Mouse (Mus musculus) common myeloid progenitor, adult 5-6 weeks (primary cell): Measurements from ENCODE around the gene Abhd8. TPM values are rescaled to one million over a fixed set of nuclear protein-coding genes. Genes with fewer than 3 reads are reported as not detected.
A peak's percentile ranks its signal among the peaks of the same experiment; 100 is the strongest.

Experiments
- ATAC-seq: replicated peaks from 2 replicates; pipeline ENCODE4 v1.8.0; 2016; ENCODE audit warnings: low read depth, mild to moderate bottlenecking, moderate TSS enrichment, inconsistent platforms; ENCODE audit not compliant: poor library complexity, severe bottlenecking
- total RNA-seq: library from RNA; stranded (forward); fragments of 200-1000, 187-1606 nt; gene quantifications from 2 replicates; pipeline ENCODE4 v1.2.3, GENCODE M21; 2017

Abhd8 gene
- 6.5 and 13.3 TPM in 2 replicates for total RNA-seq

DNA sequence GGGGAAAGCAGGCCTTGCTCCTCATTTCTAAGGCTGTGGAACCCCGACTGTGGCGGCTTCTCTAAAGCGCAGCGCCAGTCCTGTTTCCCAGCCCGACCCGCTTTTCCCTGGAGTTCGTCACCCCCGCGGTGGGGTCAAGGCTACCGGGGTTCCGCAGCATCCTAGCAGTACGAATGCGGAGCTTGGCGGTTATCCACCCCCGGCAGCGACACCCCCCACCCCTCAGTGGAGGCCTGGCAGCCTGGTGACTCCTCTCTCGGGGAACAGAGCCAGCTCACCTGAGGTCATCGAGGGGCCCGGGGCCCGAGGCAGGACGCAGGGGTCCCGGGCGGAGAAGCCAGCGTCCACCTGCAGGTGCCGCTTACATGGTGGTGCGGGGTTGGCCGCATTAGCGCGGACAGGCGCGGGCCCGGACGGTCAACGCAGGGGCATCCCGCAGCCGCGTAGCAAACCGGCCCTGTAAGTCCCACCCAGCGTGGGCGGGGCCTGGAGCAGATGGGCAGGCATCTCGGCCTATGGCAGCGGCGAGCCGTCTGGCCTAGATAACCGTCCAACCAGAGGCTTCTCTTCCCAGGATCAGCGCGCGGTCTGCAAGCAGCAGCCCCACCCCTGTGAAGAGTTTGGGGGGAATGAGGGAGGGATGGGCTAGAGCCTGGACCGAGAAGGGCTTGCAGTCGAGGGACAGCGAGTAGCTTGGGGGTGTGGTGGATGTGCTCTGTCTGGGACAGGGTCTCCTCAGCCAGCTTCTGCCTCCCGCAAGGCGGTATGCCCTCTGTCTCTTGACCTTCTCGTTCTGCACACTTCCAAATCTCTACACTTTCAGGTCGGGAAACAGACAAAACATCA lies at the start of gene Abhd8:
TSS of gene Abhd8 (minus strand) at position 468 of the 846 bp plus-strand sequence.
- peak; percentile 66 for ATAC-seq

DNA sequence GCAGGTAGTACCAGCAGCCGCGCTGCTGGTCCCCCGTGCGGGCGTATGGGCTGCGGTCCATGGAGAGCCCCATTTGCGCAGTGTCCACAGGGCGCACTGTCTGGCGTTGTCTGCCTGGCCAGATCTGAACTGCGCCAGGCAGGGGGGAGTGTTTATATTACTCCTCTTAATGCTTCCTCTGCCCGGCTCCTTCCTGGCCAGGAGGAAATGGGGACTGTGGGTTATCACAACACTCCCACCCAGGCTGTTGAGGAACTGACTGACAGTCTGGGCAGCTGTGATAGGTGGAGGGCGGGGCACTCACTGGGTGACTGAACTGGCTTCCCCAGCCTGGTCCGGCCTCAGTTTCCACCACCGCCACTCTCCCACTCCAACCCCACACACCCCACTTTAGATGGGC lies 48.2 kb upstream of the Abhd8 start, which contains the start of gene Plvap:
TSS of gene Plvap (minus strand) at position 109 of the 400 bp plus-strand sequence.
- peak; percentile 85 for ATAC-seq

DNA sequence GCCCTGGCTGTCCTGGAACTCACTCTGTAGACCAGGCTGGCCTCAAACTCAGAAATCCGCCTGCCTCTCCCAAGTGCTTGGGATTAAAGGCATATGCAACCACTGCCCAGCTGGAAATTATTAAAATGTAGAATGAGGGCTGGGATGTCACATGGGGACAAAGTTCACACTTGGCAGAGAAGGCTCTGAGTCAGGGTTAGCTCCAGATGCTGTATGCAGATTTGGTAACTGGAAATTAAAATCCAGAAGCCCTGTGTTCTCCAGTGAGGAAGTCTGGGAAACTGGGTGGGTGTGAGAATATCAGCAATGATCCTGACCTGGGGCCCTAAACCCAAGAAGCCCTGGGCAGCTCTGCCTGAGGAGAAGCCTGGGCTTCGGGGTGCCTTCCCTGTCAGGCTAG lies 45.9 kb upstream of the Abhd8 start:
- no peak for ATAC-seq

DNA sequence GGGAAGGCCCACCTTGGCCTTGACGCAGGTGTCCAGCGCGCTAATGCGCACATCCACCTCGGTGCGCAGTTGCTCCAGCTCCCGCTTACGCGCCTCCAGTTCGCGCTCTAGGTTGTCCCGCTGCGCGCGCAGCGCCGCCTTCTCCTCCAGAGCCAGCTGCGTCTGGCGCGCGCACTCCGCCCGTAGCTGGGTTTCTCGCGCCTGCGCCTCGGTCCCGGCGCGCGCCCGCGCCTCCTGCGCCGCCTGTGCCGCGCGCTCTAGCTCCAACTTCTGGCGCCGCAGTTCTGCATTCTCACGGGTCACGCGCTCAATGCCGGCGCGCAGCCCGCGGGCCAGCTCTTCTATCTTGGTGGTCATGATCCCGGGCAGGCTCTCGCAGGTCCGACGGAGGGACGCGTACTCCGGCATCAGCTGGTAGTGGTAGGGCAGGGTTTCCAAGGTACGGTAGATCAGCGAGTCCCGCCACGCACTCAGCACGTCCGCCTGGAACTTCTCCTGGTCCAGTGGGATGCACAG lies 44.2 kb upstream of the Abhd8 start:
- ATAC-seq: peak; percentile 51

DNA sequence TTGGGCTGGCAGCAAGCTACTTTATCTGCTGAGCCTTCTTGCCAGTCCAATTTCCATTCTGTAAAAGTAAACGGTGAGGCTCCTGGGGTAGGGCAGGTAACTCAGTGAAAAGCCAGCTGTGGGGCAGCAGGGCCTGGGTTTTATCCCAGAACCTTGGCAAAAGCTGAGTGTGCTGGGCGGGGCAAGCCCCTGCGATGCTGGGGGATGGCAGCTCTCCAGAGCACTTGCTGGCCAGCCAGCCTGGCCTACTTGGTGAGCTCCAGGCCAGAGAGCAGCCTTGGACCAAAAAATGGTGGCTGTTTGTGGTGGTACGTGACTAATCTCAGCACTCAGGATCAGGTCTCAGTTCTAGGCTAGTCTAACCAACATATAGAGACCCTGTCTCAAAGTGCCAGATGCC lies 42.5 kb upstream of the Abhd8 start:
- ATAC-seq: no peak

DNA sequence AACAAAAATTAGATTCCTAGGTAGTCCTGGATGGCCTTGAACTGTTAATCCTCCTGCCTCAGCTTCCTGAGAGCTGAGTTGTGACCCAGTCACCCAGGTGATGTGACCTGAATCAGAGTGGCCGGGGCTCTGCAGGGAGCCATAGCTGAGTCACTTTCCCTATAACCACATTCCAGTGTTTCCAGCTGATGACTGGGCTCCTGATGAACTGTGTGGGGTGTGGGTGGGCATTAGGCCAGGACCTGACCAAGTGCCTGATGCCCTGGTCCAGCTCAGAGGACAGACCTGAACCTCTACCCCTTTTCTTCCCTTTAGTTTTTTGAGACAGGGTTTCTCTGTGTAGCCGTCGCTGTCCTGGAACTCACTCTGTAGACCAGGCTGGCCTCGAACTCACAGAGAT lies 41.9 kb upstream of the Abhd8 start:
- no peak for ATAC-seq

DNA sequence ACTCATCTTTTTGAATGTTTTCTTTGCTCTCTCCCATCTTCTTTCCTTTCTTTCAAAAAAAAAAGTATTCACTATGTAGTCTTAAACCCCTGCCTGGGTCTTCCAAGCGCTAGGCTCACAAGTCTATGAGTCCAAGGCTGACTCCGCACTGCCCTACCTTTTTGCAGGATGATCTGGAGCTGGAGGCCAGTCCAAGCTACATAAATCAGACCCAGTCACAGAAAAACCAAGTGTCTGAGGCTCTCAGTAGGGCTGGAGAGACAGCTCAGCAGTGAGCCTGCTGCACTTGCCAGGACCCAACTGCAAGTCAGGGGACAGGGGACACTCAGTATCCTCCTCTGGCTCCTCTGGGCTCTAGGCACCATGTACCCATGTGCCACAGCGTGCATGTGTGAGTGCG lies 40.9 kb upstream of the Abhd8 start:
- ATAC-seq: no peak

DNA sequence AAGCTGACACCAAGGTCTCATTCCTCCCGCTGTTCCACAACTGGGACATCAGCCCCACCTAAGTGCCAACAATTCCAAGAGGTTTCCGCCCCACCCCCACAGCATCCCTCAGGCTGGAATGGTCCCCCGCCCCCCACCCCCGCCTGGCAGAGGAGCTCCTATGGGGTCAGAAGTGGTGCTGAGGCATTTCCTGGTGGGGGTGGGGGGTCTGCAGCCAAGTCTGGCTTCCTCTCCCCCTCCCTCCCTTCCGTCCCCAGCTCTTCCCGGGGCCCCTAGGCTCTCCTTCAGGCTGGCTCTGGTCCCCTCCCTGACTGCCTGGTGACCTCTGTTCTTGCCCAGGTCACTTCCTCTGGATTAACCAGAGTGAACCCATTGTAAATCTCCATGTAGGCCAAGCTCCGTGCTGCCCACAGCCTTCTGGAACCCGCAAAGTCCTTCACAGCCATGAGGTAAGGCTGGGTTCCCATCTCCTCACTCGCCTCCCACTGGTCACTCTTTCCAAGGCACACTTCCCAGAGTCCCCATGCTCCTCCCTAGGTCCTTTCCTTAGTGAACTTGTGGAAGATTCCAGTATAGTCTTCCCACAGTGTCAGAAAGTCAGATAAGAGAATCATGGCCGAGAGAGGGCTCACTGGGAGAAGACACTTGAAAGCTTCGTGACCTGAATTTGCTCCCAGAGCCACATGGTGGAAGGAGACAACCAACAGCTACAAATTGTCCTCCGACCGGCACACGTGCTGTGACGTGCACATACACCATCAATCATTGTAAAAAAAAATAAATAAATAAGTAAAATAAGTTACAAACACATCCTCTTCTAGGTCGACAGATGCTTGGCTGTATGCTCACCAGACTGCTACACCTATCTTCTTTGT lies 35.6 kb upstream of the Abhd8 start:
- no peak for ATAC-seq

DNA sequence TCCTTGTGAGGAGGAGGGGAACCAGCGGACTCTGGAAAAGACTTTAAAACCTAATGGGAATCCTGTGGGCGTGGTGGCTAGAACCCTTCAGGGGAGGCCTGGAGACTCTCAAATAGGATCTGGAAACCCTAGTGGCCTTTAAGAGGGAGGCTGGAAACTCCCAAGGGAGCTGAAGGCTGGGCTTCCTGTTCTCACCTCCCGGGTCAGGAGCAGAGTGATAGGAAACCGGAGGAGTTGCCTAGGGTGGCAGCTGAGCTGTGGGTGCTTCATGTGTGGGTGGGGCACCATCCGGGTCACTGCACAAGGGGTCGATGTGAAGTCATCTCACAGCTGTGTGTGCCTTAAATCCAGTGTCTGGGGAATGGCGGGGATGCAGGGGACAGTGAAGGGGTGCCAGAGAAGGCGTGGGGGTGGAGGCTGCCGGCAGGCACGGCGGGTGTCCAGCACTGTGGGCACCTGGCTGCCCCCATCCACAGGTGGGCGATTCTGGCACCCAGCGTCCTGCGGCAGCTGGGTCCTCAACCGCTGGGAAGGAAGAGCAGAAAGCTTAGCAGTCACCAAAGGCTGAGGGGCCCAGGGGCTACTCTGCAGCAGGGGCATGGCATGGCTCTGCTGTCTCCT lies 34.5 kb upstream of the Abhd8 start:
- no peak for ATAC-seq

DNA sequence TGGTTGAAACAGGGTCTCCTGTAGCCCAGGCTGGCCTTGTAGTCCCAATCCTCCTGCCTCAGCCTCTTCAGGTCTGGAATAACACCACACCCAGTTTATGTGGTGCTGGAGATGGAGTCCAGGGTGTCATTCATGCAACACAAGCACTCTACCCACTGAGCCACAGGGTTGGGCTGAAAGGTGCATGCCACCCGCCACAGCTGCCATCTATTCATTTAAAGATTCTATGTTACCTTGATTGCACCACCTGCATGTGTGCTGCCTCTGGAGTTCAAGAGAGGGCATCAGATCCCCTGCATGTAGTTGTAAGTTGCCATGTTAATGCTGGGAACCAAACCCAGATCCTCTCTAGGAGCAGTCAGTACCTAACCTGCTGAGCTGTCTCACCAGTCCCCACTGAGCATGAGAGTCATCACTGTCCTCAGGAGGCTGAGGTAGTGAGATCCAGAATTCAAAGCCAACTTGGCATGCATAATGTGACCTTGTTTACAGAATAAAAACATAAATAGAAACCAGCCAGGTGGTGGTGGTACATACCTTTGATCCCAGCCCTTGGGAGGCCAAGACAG lies 33.7 kb upstream of the Abhd8 start:
- no peak for ATAC-seq

DNA sequence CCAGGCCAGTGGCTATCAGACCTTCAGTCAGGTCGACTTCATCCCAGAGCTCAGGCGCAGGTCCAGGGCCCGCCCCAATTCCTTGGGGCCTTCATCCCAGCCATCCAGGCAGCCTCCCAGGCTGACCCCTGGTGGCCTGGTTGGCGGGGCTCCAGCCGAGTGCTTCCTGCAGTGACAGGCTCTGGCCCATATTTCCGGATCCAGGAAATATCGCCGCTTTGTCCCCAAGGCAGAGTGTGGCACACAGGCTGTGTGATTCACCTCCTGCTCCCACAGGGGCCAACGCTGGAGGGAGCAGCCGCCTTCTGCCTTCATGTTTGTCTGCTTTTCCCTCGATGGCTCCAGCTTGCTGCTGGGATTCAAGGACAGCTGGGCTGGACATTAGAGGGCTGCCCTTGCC lies 33.0 kb upstream of the Abhd8 start:
- no peak for ATAC-seq

DNA sequence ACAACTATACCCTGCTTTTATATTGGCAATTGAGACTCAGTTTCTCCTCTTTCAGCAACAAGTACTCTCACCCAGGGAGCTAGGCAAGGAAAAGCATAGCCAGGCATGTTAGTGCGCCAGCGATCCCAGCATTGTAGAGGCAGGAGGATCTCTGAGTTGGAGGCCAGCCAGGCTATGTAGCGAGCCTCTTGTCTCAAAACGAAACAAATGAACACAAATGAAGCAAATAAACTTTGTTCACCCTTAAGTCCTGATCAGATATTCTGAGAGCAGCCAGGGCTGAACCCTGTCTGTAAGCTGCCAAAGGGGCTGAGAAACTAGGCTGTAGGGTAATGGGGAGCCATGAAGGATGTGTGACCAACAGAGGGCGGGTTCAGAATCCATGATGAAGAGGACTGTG lies 32.4 kb upstream of the Abhd8 start:
- no peak for ATAC-seq

DNA sequence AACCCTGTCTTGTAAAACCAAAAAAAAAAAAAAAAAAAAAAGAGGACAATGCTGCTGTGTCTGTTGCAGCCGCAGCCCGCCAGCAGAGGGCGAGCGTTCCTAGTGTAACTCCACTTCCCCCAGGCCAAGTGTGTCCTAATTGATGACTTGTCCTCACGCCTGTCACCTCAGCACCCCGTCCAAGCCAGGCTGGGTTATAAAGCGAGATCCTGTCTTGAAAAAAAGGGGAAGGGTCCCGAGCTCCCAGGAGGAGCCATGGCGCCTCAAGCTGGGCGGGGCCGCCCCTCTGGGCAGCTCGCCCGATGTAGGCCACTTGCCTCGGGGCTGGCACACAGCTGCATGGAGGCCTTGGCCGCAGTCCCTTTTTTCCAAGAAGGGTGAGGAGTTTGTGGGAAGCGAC lies 31.6 kb upstream of the Abhd8 start:
- peak; percentile 98 for ATAC-seq

DNA sequence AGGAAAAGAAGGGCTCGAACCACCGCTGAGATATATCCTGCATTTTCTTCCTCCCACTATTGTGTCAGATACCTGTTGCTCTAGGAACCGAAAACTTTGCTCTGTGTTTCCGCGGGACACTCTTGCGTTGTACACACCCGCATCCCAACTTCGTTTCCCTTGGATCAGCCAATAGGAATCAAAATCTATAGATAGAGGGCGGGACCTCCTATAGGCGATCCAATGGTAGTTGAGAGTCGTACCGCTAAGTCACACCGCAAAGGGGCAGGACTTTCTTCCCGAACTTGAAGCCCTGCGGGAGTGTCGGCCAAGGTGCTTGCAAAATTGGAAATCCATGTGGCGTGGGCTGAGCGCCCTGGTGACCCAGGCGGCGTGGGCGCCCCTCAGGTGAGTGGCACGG lies 25.0 kb upstream of the Abhd8 start:
- ATAC-seq: peak; percentile 88

DNA sequence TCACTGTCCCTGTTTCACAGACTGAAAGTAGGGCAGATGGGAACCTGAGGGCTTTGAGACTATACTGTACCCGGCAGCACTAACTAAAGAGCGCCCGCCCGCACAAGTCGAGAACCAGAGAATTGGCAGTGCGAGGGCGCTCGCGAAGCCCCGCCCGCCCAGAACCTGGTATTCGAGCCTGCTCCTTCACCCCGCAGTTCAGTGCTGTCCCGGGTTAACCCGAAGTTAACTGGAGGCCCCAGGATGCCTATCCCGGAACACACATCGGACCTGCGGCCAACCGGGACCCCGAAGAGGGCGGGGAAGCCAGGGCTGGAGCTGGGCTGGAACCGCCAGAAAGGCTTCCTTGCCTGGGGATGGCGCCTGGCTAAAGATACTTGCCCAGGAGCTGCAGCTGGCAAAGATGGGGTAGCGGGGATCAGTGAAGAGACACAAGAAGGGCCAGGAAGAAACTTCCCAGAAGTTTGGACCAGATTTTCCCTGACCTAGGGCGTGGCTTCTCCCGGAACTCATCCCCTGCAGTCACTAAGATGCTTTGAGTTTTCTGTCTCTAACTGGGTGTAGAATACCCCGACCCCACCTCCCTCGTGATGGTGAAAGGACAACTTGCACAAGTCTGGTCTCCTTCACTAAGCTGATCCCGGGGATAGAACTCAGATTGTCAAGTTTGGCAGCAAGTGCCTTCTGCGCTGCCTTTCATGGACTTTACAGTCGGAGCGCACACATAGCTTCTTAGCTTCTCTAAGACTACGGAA lies 24.4 kb upstream of the Abhd8 start, which contains the start of gene Gtpbp3:
TSS of gene Gtpbp3 (plus strand) at position 413 of the 755 bp plus-strand sequence.
- ATAC-seq: peak; percentile 41

DNA sequence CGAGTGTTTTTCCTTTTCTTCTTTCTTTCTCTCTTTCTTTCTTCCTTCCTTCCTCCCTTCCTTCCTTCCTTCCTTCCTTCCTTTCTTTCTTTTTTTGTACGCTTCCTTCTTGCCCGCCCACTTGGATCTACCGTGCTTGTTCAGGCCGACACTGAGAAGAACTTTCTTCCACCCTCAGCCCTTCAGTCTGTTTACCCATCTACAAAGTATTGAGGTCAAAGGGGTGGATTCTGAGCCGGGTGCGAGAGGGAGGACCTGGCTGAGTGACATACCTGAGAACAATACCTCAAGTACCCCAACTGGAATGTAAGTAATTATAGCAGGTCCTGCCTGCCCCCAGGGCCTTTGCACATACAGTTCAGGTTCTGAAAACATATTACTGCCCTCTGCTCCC lies 22.7 kb upstream of the Abhd8 start:
- ATAC-seq: no peak

DNA sequence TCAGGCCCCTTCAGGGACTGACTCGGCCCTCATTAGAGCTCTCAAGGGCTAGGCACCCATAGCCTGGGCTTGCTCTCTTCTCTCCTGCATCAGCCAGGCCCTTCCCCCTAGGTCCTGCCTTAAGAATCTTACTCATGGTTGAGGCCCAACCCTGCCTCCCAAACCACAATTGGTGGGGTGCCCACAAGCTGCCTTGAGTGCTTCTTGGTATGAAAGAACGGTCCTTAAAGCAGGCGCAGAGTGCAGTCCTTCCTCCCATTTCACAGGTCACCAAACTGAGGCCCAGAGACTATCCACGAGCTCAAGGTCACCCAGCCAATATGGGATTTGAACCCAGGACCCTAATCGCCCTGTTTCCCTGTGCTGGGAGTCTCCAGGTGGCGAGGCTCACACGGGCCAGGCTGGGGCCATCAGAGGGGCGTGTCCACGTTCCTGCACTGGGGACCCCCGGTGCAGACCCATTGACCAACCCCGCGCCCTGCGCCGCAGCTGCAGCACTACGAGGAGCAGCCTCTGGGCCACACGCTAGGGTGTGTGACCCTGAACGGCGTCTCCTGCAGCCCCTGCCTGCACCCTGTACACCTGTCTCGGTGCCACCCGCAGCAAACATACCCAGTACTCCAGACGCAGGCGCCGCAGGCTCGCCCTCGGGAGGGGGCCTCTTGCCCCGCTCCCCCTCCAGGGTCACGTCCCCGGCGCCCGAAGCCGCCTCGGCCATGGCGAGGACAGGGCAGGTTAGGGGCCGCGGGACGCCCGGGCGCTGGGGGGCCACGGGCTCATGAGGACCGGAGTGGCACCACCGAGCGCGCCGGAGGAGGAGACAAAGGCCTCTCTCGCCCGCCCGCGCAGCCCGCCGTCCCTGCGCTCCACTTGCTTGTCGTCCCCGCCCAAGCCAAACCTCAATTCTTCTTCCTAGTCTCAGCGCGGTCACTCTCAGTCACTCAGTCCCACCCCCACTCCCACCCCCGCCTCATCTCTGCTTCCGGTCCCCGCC lies 22.0 kb upstream of the Abhd8 start, which contains the start of gene Ano8:
TSS of gene Ano8 (minus strand) at position 822 of the 994 bp plus-strand sequence.
- peak; percentile 55 for ATAC-seq

DNA sequence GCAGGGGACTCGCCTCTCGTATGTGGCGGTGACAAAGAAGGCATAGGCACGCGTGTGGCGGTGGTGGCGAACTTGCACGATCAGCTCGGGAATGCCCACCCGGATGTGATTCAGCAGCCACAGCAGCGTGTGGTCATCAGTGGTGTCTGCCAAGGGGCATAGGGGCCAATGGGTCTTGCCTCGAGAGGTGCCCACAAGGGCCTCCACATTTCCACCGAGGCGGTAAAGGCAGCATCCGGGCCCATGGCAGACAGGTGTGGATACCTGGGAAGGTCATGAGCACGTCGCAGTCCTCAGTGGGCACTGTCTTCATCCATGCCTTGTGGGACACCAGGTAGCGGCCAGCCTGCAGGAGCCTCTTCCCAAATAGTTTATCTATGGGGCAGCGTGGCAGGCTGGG lies 21.3 kb upstream of the Abhd8 start:
- ATAC-seq: no peak
